Mouse (Mus musculus) forebrain, embryonic 16.5 days (tissue): ENCODE data around the gene Pdzd3. TPM values are rescaled to one million over a fixed set of nuclear protein-coding genes. Genes with fewer than 3 reads are reported as not detected.

Experiments
- ATAC-seq: fragments of 200-750 bp; cut with Nextera tagmentation; 2 replicates; pipeline ENCODE4 v1.8.0; 2017; ENCODE audit warnings: mild to moderate bottlenecking, moderate library complexity
- H3K27ac ChIP-seq: fragments of 300-500 bp; sonication (generic); 2 replicates; pipeline ENCODE4 v1.5.1; 2014; ENCODE audit warnings: low read length, control low read depth
- H3K27me3 ChIP-seq: fragments of 300-500 bp; sonication (generic); replicated peaks from 2 replicates; pipeline ENCODE4 v1.6.1; 2014; ENCODE audit warnings: low read length; ENCODE audit not compliant: control insufficient read depth, insufficient read depth
- H3K36me3 ChIP-seq: fragments of 300-500 bp; sonication (generic); 2 replicates; pipeline ENCODE4 v1.6.1; 2014; ENCODE audit not compliant: control insufficient read depth, insufficient read depth
- H3K4me1 ChIP-seq: fragments of 300-500 bp; sonication (generic); replicated peaks from 2 replicates; pipeline ENCODE4 v1.6.1; 2014; ENCODE audit warnings: low read length; ENCODE audit not compliant: control insufficient read depth, insufficient read depth
- H3K4me2 ChIP-seq: fragments of 300-500 bp; sonication (generic); 2 replicates; pipeline ENCODE4 v1.6.1; 2014; ENCODE audit warnings: mild to moderate bottlenecking, low read length, control low read depth
- H3K4me3 ChIP-seq: fragments of 300-500 bp; sonication (generic); replicated peaks from 2 replicates; pipeline ENCODE4 v1.5.1; 2014; ENCODE audit warnings: mild to moderate bottlenecking, low read length, control low read depth
- H3K9ac ChIP-seq: fragments of 300-500 bp; sonication (generic); replicated peaks from 2 replicates; pipeline ENCODE4 v1.6.1; 2014; ENCODE audit warnings: low read depth, low read length, control low read depth
- H3K9me3 ChIP-seq: fragments of 300-500 bp; sonication (generic); 2 replicates; pipeline ENCODE4 v1.6.1; 2016; ENCODE audit warnings: low read length; ENCODE audit not compliant: control insufficient read depth
- WGBS: fragments of 180-500 bp; shearing (Covaris S2); extraction: QIAGEN DNeasy Blood & Tissue Kit; methylation state at CpG from one replicate; pipeline ENCODE4 v1.1.7; 2014; 5-methylcytosine and 5-hydroxymethylcytosine counted together
- polyA plus RNA-seq: library from polyadenylated mRNA; unstranded; fragments of >200 nt; fragmentation: Nextera tagmentation; extraction: Ambion mirVana; gene quantifications from 2 replicates; pipeline ENCODE4 v1.2.1, GENCODE M21; 2015

Pdzd3 gene
- polyA plus RNA-seq, 1 experiment from 2014 or later: 0.73 TPM

GRCm38 (mm10) chr9:44255136-44255521 lies 3.9 kb upstream of the Pdzd3 start:
- H3K9ac ChIP-seq: 0 out of 2 replicates have a peak overlapping the region, but pooled peaks have one; percentile 15
- H3K36me3 ChIP-seq: no peaks in the 10 kb centered on the region
- no peak overlapping the region for H3K4me3 ChIP-seq
- ATAC-seq: peak; percentile 49; the same call in 1 of the 2 replicates
- peak overlapping the region; percentile 75 for H3K27ac ChIP-seq
- H3K4me1 ChIP-seq: peaks cover 28% of the 10 kb centered on the region
- H3K9me3 ChIP-seq: no peaks in the 10 kb centered on the region
- WGBS: 20% methylated on average over 6 of the region's 6 CpGs
- no peaks in the 10 kb centered on the region for H3K27me3 ChIP-seq
- H3K4me2 ChIP-seq: no peak overlapping the region

- Histone ChIP-seq H3K36me3 (no peaks in the 10 kb centered on the region), H3K4me1 (peaks cover 32% of the 10 kb centered on the region), H3K9ac (no peak overlapping the region), H3K4me3 (no peak overlapping the region), H3K27ac (peak overlapping the region; percentile 75), H3K4me2 (no peak overlapping the region), H3K27me3 (no peaks in the 10 kb centered on the region), H3K9me3 (no peaks in the 10 kb centered on the region)
- peak; percentile 84 for ATAC-seq
- 1% methylated on average over 5 of the region's 5 CpGs for WGBS
Measured at GRCm38 (mm10) chr9:44254508-44255135, 3.4 kb upstream of the Pdzd3 start.

GRCm38 (mm10) chr9:44253441-44253840 lies 2.2 kb upstream of the Pdzd3 start:
- 56% methylated on average over 6 of the region's 6 CpGs for WGBS
- Histone ChIP-seq H3K27ac (peak overlapping the region; percentile 33; the same call in 1 of the 2 replicates), H3K36me3 (no peaks in the 10 kb centered on the region)

GRCm38 (mm10) chr9:44250445-44250844 lies 826 bp downstream of the Pdzd3 start:
- Histone ChIP-seq H3K36me3 (no peaks in the 10 kb centered on the region), H3K4me1 (peaks cover 31% of the 10 kb centered on the region), H3K4me3 (no peak overlapping the region), H3K27me3 (no peaks in the 10 kb centered on the region), H3K9me3 (no peaks in the 10 kb centered on the region), H3K9ac (no peak overlapping the region), H3K4me2 (no peak overlapping the region), H3K27ac (no peak overlapping the region)
- peak; percentile 23; the same call in 1 of the 2 replicates for ATAC-seq
- 36% methylated on average over 4 of the region's 4 CpGs for WGBS

More at GRCm38 (mm10) chr9:44253441-44253840, 2.2 kb upstream of the Pdzd3 start:
- Histone ChIP-seq H3K9ac (no peak overlapping the region), H3K4me1 (peaks cover 33% of the 10 kb centered on the region), H3K4me3 (no peak overlapping the region), H3K9me3 (no peaks in the 10 kb centered on the region), H3K27me3 (no peaks in the 10 kb centered on the region), H3K4me2 (no peak overlapping the region)
- ATAC-seq: no peak

- peak; percentile 76 for ATAC-seq
- WGBS: 37% methylated on average over 26 of the region's 26 CpGs
- H3K36me3 ChIP-seq: no peaks in the 10 kb centered on the region
- peaks cover 21% of the 10 kb centered on the region for H3K4me1 ChIP-seq
- H3K4me2 ChIP-seq: no peak overlapping the region
- H3K9me3 ChIP-seq: no peaks in the 10 kb centered on the region
- H3K27me3 ChIP-seq: no peaks in the 10 kb centered on the region
- no peak overlapping the region for H3K9ac ChIP-seq
- H3K27ac ChIP-seq: no peak overlapping the region
- no peak overlapping the region for H3K4me3 ChIP-seq
Measured at GRCm38 (mm10) chr9:44249181-44250146, 1.8 kb downstream of the Pdzd3 start.

- Histone ChIP-seq H3K4me2 (no peak overlapping the region), H3K4me1 (peaks cover 7% of the 10 kb centered on the region; the same call in 1 of the 2 replicates), H3K9ac (no peak overlapping the region), H3K9me3 (no peaks in the 10 kb centered on the region), H3K36me3 (no peaks in the 10 kb centered on the region), H3K27ac (no peak overlapping the region), H3K27me3 (no peaks in the 10 kb centered on the region), H3K4me3 (no peak overlapping the region)
- ATAC-seq: no peak
- 81% methylated on average over 6 of the region's 6 CpGs for WGBS
Measured at GRCm38 (mm10) chr9:44247907-44248306, 3.4 kb downstream of the Pdzd3 start.

GRCm38 (mm10) chr9:44243621-44244020 lies 7.7 kb downstream of the Pdzd3 start:
- Histone ChIP-seq H3K9me3 (no peaks in the 10 kb centered on the region), H3K27ac (no peak overlapping the region), H3K4me1 (0 out of 2 replicates have a peak, but pooled peaks cover 2% of the 10 kb centered on the region), H3K27me3 (no peaks in the 10 kb centered on the region), H3K36me3 (no peaks in the 10 kb centered on the region), H3K4me3 (no peak overlapping the region), H3K4me2 (no peak overlapping the region), H3K9ac (no peak overlapping the region)
- no peak for ATAC-seq
- 42% methylated on average over 2 of the region's 2 CpGs for WGBS

GRCm38 (mm10) chr9:44241418-44241817 lies 9.9 kb downstream of the Pdzd3 start:
- no peak for ATAC-seq
- Histone ChIP-seq H3K4me1 (0 out of 2 replicates have a peak, but pooled peaks cover 2% of the 10 kb centered on the region), H3K36me3 (no peaks in the 10 kb centered on the region), H3K27me3 (no peaks in the 10 kb centered on the region), H3K4me3 (no peak overlapping the region), H3K9me3 (no peaks in the 10 kb centered on the region), H3K9ac (no peak overlapping the region), H3K4me2 (no peak overlapping the region), H3K27ac (no peak overlapping the region)
- 79% methylated on average over 9 of the region's 9 CpGs for WGBS

GRCm38 (mm10) chr9:44240911-44241310 lies 10.4 kb downstream of the Pdzd3 start:
- Histone ChIP-seq H3K9me3 (no peaks in the 10 kb centered on the region), H3K9ac (no peak overlapping the region), H3K27me3 (no peaks in the 10 kb centered on the region), H3K4me1 (0 out of 2 replicates have a peak, but pooled peaks cover 2% of the 10 kb centered on the region), H3K36me3 (no peaks in the 10 kb centered on the region), H3K4me3 (no peak overlapping the region), H3K27ac (no peak overlapping the region), H3K4me2 (no peak overlapping the region)
- WGBS: 52% methylated on average over 5 of the region's 5 CpGs
- no peak for ATAC-seq
